Mouse (Mus musculus) c-Kit-positive CD71-negative TER-119-negative erythroid progenitor cells, embryonic 14.5 days (primary cell): Measurements from ENCODE around the gene Tnks2.
A peak's percentile ranks its signal among the peaks of the same experiment; 100 is the strongest.

ENCODE experiments used
- DNase-seq: peaks from one replicate; pipeline ENCODE4 v3.0.0-alpha.2; 2013; ENCODE audit warnings: low read depth

The Tnks2 gene

DNA sequence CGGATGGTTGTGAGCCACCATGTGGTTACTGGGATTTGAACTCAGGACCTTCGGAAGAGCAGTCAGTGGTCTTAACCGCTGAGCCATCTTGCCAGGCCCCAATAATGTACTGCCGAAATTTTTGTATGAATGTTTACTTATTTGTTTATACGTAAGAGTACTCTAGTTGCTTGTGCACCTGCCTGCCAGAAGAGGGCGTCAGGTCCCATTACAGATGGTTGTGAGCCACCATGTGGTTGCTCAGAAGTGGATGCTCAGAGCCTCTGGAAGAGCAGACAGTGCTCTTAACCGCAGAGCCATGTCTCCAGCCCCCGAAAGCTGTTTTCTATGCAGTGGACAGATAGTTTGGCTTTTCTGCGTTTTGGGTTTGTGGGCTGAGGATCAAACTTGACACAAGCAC lies 63.7 kb downstream of the Tnks2 start:
- DNase-seq = no peak

DNA sequence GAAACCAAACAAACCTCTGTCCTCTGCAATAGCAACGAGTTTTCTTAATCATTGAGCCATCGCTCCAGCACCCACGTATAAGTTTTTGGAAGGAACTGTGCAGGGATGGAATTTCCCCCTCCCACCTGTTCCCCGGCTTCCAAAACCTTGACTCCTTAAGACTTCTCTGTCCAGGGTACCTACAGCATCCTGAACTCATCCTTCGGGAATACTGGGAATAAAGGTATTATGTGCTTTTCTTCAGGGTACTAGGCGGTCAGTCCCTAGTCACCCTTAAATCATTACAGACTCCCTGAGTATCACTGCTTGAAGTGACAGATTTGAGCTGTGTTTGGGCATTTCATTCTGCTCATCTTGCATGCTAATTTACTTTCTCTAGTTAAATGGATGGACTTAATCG lies 69.3 kb downstream of the Tnks2 start:
- DNase-seq = no peak

DNA sequence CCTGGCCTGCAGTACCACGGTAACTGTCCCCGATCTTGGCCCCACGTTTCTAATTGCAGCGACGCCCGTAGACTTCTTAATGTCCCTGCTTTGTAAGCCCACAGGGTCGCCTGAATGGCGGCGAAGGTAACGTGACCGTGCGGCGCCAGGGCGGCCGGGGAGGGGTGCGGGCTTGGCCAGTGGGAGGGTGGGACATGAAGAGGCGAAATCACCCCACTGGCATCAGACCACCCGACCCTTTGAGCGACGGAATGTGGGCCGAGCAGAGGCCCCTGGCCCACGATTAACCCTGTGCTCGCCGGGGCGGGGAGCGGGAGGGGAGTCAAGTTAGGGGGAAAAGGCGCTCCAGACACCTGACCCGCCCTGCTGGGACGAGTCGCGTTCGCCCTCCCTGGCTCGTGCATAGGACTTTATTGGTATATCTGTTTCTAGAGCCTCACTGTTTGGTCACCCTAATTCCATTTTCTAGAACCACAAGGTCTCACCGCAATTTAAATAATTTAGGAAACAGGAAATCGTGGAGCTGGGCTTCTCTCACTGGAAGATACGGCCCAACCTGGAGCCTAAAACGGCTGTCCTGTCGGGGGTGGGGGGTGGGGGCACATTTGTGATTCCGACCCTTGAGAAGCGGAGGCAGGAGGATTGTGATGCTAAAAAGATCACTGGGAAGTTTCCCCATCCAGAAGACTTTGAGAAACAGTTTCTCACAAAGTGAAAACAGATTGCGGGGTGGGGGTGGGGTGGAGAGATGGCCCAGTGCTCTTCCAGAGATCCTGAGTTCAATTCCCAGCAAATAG lies 70.4 kb downstream of the Tnks2 start:
- DNase-seq = no peak

DNA sequence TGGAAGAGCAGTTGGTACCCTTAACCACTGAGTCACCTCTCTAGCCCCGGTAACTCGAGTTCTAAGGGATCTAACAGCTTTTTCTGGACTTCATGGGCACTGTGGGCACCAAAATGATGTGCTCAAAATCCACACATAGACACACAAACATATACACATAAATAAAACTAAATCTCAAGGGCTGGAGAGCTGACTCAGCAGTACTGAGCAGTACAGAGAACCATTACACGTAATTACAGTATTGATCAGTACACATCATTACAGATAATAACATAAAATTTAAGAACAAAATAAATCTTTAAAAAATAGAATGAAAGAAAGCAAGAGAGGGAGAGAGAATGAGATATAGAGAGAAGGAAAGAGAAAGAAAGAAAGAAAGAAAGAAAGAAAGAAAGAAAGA lies 75.1 kb downstream of the Tnks2 start:
- DNase-seq = no peak

DNA sequence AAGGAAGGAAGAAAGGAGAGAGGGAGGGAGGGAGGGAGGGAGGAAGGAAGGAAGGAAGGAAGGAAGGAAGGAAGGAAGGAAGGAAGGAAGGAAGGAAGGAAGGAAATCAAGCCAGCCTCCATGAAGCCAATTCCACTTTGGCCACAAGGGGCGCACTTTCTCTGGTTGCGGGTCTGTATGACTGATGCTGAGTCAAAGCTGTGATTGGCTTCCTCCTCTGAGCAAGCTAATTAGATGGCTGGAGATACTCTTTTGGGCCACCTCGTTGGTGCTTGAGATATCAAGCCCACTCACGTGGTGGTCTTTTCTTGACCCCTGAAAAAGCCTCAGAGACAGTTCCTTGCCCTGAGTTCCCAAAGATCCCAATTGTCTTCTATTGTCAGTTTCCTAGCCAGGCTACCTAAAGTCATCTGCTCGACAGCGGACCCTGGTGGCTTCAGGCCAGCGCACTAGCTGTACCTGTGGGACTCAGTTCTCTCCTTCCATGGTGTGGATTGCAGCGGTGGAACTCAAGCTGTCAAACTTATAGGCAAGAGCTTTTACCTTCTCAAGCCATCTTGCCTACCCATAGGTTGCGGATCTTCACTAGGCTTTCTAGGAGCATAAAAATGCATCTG lies 75.8 kb downstream of the Tnks2 start:
- peak; percentile 72 for DNase-seq

DNA sequence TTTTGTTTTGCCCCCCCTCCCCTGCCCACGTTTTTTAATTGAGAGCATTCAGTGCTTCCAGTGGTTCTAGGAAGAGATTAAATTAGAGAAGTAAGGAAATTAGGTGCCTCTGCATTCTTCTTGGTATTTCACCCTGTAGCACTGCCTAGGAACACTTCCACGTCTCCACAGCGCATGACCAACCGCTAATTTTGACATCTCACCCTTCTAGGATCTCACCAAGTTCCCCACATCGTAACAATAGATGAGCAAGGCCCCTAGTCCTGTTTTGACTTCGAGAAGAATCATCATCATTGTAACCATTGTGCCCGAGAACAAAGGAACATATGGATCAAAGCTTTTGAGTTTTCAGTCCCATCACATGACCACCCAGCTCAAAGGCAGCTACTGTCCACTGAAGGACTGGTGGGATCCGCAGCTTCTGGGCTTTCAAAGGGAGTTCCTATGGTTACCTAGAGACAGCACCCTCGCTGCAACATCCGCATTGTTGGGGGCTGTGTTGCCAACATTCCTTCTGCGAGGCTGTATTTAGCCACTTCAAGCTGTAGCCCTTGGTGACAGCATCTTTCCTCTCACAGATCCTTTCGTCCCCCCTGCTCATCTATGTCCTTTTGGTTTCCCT lies 76.5 kb downstream of the Tnks2 start:
- no peak for DNase-seq

DNA sequence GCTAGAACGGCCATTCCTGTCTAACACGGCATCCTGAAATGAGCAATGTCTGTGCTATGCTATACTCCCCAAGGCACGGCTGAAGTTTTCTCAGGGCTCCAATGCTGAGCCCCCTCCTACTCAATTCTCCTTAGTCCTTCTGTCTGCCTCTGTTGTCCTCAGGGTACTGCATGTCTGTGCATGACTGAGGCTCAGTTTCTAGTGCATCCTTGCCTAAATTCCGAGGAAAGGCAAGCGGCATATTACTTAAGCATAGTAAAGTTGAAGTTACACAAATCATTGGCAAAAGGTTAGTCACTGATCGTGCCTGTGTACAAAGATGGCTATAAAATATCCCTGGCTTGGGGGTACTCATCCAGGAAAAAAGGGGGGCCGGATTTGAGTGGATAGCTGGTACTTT lies 79.0 kb downstream of the Tnks2 start:
- no peak for DNase-seq

DNA sequence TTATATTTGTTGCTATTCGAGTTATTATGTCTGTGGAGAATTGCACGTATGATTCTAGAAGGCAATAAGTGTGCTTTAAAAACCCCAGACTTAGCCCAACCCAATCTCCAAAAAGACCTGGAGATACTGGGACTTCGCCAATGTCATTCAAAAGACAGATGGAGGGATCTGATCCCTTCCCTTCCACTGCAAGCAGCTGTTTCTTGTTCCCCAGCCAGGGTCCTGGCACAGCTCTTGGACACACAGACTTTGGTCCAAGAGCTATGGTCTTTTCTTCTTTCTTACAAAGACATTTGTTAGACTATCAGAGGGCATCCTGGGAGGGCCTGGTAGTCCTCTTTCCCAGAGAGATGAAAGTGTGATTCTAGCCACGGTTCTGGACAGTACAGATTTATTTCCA lies 82.2 kb downstream of the Tnks2 start:
- DNase-seq = no peak

DNA sequence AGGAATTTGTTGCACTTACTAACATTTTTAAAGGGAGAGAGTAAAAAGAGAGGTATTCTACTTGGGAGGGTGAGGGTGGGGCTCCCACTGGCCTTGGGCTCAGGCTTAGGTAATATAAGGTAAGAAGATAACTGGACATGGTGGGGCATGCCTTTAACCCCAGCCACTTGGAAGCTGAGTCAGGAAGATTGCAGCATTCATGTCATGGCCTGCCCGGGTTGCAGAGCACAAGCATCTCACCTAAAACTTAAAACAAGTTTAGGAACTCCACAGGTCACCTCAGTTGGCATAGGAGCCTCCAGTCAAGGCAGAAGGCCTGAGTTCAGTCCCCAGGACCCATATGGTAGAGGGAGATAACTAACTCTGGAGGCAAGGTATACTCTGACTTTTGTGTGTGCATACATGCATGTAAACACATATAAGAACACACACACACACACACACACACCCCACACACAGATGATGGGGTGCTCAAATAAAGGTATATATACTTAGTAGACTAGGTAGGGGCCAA lies 82.9 kb downstream of the Tnks2 start:
- no peak for DNase-seq

DNA sequence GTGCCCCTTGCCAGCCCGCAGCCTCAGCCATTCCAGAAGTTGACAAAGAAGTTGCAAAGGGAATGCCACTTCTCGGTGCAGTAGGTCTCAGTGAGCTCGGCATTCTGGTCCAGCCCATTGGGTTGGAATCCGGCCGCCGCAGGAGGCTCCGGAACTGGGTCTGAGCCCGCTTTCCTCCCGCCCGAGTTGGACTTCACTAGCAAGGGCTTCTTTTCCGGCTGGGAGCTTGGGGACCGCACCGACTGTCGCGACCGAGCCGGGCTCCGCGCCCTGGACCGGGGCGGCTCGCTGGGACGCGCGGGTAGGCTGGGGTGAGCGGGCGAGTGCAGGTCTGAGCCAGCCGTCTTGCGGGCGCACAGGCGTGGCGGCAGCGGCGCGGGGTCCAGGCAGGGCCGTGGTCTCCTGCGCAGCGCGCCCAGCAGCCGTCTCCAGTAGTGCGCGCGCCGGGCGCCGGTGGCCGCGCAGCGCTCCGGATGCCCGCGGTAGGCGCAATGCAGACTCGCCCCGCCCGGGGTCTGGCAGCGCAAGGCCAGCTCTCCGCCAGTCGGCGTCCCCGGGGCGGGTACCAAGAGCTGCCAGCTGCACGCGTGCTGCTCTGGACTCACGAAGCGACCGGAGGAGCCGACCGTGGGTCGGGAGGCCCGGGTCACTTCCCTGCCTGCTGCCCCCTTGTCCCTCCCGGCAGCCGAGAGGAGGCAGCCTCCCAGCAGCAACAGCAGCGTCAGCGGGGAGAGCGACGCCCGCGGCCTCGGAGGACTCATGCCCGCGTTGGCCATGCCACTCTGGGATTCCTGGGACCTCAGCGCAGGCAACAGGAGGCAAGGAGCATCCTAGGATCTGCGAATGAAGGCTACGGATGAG lies 84.6 kb downstream of the Tnks2 start:
- no peak for DNase-seq

DNA sequence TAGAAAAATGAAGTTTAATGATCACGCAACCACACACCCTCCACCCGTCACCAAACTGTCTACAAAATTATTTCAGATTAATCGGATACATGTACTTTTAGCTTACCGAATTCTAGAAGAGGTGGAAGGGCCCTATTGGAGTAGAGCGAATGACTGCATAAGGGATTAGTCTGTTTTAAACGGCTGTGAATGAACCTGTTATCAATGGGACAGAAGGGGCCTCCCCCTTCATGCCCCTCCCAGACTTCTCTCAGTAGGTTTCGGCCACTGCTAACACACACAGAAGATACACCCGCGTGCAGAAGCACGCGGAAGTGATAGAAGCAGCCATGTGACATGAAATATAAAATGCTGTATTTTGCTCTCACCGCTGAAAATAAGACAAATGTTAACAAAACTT lies 85.4 kb downstream of the Tnks2 start, which contains the start of gene Fgfbp3:
TSS of gene Fgfbp3 (minus strand) at position 150 of the 400 bp plus-strand sequence.
- no peak for DNase-seq

DNA sequence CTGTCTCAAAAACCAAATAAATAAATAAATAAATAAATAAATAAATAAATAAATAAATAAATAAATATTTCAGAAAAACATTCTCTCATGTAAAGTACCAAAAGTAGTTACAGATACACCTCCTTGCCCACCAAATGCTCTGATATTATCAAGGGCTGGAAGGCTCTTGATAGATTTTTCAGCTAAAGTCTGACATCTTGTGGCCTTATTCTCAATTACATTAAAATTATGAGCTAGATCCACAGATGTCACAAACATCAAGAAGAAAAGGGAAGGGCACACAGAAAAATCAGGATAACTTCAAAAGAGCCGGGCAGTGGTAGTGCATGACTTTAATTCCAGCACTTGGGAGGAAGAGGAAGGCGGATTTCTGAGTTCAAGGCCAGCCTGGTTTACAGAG lies 88.0 kb downstream of the Tnks2 start:
- DNase-seq = no peak

DNA sequence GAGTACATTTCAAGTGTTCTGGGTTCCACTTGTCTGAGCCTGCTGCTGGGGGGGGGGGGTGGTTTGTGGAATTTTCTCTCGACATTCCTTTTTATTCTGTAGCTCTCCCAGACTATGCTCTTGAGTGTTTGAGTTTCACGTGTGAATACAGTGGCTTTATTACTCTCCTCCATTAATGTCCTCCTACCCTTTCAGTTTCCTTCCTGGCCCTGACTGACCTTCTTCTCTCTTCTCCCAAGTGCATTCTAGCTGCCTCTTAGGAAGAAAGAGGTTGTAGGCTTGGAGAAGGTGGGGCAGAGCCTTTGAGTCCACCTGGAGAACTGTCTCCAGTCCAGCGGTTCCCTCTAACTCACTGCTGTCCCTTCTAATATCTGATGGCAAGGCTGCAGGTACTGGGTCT lies 88.9 kb downstream of the Tnks2 start:
- DNase-seq = no peak

DNA sequence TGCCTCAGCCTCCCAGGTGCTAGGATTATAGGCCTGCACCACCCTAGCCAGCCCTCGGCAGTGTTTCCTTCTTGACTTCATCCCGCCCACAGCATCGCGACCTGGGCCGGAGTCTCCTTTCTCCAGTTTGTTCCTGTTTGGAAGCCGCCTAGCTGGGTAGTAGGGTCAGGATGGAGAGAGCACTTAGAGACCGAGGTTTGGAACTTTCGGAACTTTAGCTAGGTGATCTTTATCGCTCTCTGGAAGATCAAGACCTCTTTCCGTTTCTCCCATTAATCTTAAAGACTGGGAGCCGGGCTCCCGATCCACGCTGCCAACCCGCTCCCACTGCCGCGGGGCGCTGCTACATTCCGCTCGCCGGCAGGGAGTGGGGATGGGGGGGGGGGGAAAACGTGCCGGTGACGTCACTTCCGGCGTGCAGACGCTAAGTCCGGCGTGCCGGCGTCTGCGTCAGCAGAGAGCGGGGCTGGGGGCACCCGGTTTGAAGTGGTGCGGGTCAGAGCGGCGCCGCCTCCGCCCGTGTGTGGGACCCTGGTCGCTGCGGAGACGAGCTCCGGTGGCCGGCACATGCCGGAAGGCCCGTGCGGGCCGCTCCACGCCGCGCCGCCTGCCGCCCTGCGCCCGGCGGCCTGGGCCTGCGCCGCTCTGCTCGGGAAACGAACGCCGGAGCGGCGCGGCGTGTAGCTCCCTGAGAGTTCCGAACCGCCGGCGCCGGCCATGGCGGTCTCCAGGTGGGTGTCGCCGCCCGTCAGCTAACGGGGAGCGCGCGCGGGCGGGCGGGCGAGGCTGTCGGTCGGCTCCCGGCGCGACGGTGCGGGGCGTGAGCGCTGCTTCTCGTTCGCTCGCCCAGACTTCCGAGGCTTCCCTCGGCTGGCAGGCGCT lies 91.9 kb downstream of the Tnks2 start, which contains the start of gene Btaf1:
TSS of gene Btaf1 (plus strand) at position 409 of the 882 bp plus-strand sequence.
- peak; percentile 68 for DNase-seq

DNA sequence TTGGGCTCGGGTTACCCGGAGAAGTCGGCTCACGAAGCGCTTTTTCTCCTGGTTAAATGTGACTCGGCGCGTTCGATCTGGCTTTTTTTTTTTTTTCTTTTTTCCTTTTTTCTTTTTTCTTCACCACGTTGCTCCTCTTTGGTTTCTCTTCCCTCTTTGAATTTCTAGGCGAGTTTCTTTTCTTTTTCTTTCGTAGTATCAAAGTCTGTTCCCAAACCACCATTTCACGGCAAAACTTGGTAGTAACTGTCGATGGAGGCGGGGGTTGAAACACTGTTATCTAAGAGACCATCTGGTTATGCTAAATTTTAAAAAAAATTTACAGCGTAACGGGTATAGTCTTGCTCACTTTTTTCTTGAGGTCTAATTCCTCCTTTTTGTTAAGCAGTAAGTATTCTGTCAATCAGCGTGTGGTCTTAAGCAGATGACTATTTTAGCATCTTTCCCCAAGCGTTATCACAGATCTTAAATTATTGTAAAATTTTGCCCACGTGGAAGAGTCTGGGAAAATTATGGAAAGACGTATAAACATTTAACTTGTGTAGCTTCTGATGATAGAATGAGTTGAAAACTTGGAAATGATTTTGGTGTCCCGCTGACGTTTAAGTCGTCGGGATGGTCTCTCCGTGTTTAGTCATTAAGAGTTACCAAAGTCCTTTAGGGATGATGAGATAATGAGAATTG lies 92.7 kb downstream of the Tnks2 start:
- no peak for DNase-seq

DNA sequence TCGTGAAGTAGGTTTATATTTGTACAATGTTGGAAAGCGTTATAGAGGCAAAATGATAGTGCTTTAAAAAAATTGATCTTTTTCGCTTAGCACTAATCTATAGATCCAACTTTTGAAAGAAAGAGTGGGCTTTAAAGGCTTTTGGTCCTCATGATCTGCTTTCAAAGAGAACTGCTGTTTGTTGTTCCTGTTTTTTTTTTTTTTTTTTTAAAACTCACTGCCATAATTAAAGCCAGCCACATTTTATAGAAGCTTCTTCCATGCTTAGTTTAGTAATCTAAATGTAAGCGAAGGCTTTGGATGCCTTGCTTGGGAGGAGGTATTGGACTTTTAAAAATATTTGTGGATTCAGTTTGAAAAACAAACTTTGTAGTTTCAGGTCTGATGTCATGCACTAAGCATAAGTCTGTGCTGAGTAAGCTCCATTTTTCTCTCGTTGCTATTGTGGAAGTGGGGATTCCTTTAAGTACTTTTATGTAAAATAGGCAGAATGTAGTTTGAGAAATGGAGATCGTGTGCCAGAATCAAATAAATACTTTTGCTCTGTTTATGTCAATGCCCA lies 93.8 kb downstream of the Tnks2 start:
- no peak for DNase-seq

DNA sequence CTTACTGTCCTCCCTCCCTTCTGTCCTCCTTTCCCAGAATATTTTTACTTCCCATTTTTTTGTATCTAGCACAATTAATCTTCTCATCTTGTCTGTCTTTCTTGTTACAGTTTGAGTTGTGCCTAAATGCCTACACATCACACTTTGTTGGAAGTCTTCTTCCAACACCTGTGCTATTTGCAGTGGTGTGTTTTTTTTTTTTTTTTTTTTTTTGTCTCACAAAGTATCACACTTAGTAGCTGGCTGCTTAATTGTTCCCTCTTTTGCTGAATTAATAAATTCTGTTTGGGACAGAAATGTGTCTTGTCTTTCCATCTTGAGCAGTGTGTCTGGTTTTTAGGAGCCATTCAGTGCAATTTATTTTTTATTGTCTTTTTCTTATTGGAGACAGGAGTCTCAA lies 95.8 kb downstream of the Tnks2 start:
- no peak for DNase-seq

DNA sequence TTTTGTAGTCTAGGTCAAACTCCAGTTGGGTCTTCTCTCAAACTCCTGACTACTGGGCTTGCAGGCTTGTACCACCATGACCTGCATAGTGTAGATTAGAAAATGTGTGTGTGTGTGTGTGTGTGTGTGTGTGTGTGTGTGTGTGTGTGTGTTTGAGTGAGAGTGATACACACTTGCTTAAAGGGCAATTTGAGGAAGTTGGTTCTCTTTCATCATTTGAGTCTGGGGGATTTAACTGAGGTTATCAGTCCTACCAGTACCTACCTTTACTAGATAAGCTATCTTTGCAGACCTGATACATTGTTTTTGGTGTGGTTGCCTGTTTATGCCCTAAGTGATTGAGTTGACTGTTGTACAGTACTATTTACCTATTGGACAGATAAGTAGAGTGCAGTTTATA lies 98.1 kb downstream of the Tnks2 start:
- no peak for DNase-seq

DNA sequence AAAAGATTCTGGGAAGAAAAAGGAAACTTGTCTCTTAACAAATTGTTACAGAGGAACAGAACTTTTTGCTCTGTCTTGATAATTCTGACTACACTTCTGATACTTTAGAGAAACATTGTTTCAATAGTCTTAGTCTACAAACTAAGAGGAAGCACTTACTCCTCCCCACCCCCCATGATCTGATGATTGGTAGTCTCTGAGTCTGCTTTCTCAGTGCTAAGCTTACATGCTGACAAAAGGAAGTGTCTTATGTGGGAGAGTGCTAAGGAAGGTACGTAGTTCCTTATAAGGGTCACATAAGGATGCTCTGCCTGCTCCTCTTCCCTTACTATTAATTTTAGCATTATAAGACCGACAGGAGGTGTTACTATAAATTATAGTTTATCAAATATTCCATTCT lies 98.6 kb downstream of the Tnks2 start:
- no peak for DNase-seq

DNA sequence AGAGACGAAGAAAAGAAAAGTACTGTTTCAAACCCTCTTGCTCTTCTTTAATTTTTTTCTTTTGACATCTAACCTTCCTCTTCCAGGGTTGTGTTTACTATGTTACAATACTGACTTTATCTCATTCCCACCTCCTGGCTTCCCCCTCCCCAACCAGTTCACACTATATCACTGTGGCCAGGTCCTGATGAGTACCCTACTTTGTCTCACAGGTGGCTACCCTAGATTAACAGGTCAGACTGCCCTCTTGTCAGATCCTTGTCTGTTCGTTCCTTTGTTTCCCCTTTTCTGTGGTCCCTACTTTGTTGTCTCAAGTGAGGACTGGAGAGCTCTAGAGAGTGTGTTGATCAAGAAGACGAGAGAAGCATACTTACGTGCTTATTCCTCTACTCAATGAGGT lies 102.3 kb downstream of the Tnks2 start:
- DNase-seq = no peak
